Mouse (Mus musculus) lung, postnatal 25 days (tissue): Measurements from ENCODE around the gene Ccdc51.
A peak's percentile ranks its signal among the peaks of the same experiment; 100 is the strongest.

Source experiments
- DNase-seq: peaks from one replicate; pipeline ENCODE4 v3.0.0; 2022; ENCODE audit warnings: low spot score

The Ccdc51 gene

DNA sequence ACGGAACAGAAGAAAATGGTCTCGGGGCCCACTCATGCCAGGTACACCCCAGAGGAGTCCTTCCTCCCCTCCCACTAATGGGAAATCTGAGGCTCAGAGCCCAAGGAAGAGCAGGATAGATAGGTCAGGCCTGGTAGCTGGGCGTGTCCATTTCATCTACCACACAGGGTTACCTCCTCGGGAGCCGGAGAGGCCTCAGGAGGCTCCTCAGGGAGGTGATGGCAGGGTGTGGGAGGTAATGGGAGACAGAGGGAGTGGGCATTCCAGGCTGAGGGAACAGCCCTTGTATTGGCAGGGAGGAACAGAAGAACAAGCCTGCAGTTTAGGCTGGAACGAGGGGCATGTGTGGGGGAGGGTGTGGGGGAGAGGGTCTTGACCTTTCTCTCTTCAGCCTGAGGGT, 14.6 kb downstream of the Ccdc51 start:
- DNase-seq = peak; percentile 41

DNA sequence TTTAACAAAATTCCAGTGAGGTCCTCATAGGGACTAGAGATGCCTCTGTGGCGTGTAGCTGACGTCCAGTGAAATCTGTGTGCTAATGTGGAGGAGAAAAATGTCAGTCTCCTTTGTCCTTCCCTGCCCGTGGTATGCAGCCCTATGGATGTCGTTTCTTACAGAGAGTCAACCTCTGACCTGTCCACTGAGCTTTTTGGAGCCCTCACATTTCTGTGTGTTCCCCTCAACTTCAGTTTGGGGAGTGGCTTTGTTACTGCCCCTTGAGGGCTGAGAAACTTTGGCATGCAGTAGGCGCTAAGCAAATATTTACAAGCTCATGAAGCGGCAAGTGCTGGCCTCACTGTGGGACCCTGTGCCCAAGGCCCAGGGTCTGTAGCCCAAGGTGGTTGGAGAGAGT, 15.0 kb downstream of the Ccdc51 start:
- peak; percentile 67 for DNase-seq

DNA sequence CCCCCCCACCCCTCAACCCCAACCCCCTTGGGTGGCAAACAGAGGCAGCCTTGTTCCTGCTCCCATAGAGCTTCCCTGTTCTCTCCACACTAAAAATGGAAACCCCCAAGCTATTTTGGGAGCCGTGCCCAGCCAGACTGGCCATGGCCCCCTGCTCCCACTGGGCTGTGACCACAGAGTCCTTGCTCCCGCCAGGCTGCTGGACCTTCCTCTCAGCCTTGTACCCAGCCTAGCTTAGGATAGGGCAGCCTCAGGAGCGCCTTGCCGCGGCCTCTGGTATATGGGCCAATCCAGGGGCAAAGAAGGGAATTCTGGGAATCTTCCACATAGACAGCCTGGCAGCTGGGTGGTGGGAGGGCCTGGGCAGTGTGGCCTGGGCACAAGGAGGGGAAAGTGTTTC, 15.5 kb downstream of the Ccdc51 start:
- DNase-seq = no peak

- DNase-seq = no peak
Observed at GRCm38 (mm10) chr9:109098366-109098765, 16.1 kb downstream of the Ccdc51 start.

DNA sequence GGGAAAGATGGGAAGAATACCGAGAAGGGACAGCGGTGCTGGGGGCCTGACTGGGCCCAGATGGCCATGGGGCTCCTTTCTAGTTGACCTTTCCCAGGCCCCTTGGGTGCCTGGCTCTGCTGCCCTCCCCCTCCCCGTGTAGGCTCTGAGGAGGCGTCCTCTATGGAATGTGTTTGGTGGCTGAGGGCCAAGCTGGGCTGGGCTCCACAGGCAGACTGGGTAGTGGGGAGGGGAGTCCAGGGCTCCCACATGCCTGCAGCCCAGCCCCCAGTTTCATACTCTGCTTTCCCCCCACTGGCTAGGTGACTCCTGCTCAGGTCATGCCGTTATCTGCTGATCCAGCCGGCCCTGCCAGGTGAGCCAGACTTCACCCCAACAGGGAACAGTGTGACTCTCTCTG, 16.7 kb downstream of the Ccdc51 start:
- peak; percentile 73 for DNase-seq

GRCm38 (mm10) chr9:109100307-109100928, 18.1 kb downstream of the Ccdc51 start:
- DNase-seq = no peak

- no peak for DNase-seq
Observed at GRCm38 (mm10) chr9:109101933-109102445, 19.7 kb downstream of the Ccdc51 start.

GRCm38 (mm10) chr9:109102541-109102940, 20.2 kb downstream of the Ccdc51 start:
- no peak for DNase-seq

DNA sequence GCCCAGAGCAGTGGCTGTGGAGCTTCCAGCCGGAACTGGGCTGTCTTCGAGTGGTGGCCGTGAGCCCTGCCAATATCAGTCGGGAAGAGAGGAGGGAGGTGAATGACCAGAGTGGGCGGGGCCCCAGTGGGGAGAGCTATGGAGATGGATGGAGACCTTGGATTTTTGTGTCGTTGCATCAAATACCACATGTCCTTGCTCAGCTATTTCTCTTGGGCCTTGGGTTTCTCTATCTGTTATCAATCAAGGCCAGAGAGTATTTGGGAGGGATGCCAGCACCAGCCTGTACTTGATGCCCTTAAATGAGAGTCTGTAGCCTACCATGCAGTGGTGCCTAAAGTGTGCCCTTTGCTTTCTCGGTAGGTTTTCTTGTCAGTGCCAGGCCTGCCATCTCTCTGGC, 21.0 kb downstream of the Ccdc51 start:
- no peak for DNase-seq

GRCm38 (mm10) chr9:109104083-109104482, 21.8 kb downstream of the Ccdc51 start:
- DNase-seq = no peak

DNA sequence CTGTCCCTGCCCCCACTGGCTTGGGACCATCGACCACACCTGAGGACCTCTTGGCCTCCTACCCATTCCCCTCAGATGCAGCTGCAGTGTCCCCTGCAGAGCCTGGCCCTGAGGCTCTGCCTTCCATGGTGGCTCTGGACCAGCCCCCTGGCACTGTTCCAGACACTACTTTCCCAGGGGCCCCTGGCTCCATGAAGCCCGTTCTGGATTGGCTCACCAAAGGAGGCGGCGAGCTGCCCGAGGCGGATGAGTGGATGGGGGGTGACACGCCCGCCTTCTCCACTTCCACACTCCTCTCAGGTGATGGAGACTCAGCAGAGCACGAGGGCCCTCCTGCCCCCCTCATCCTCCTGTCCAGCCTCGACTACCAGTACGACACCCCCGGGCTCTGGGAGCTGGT, 22.7 kb downstream of the Ccdc51 start:
- DNase-seq = no peak

- DNase-seq = no peak
Observed at GRCm38 (mm10) chr9:109105648-109106047, 23.4 kb downstream of the Ccdc51 start.

- no peak for DNase-seq
Observed at GRCm38 (mm10) chr9:109107341-109107740, 25.0 kb downstream of the Ccdc51 start.

DNA sequence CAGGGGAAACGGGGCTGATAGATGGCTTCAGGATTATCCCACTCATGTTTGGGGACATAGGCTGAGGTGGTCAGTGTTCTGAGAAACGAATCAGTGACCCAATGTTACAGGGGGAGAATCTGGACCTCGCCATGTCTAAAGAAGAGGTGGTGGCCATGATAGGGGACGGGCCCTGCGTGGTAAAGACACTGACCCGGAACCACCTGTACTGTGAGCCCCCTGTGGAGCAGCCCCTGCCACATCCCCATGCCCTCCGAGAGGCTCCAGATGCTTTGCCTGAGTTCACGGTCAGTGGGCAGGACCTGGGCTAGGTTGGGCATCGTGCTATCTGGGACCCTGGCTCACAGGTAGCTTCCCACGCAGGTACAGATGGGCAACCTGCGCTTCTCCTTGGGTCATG, 27.9 kb downstream of the Ccdc51 start:
- no peak for DNase-seq

GRCm38 (mm10) chr9:109111101-109111500, 28.8 kb downstream of the Ccdc51 start:
- no peak for DNase-seq

DNA sequence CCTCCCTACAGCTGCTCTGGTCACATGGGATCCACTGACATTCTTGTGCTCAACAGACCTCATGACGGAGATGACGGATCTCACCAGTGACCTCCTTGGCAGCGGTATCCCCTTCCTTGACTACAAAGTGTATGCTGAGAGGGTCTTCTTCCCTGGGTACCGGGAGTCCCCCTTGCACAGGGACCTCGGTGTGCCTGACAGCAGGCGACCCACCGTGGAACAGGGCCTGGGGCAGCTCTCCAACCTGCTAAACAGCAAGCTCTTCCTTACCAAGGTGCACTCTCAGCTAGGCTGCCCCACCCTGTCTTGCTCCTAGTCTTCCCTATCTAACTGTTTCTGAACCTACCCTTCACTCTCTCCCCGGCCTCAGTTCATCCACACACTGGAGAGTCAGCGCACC, 29.3 kb downstream of the Ccdc51 start:
- DNase-seq = no peak

- DNase-seq = no peak
Observed at GRCm38 (mm10) chr9:109113331-109113730, 31.0 kb downstream of the Ccdc51 start.

GRCm38 (mm10) chr9:109114276-109114675, 32.0 kb downstream of the Ccdc51 start:
- no peak for DNase-seq

DNA sequence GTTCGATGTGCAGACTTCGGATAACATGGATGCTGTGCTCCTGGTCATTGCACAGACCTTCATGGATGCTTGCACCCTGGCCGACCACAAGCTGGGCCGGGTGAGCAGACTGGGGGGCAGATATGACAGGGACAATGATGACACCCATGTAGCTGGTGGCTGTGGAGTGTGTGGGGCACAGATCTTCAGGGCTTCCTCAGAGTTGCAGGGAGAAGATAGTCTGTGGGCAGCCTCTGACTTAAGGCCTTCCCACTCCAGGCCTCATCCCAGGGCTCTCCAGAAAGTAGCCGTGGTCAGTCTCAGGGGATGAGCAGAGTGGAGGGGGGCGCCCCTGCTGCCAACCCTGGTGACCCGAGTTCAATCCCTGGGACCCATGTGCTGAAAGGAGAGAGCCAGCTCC, 32.6 kb downstream of the Ccdc51 start:
- no peak for DNase-seq

- no peak for DNase-seq
Observed at GRCm38 (mm10) chr9:109116205-109116604, 33.9 kb downstream of the Ccdc51 start.

DNA sequence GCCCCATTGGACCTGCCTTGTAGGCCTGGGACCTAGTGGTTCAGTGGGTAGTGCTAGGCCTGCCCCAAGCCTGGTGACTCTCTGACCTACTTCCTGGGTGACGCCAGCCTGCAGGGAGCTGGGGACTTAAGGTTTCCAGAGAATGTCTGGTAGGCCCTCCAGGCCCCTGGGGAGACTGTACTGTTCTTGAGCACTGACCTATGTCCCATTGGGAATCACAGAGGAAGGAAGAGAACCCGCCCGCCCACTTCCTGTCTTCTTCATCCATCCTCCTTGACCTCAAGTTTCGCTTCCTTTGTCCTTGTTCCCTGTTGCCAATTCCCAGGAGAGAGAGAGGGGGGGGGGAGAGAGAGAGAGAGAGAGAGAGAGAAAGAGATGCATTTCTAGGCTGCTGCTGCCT, 35.8 kb downstream of the Ccdc51 start:
- peak; percentile 66 for DNase-seq

- DNase-seq = no peak
Observed at GRCm38 (mm10) chr9:109119571-109119970, 37.3 kb downstream of the Ccdc51 start.

- DNase-seq = no peak
Observed at GRCm38 (mm10) chr9:109120956-109121355, 38.7 kb downstream of the Ccdc51 start.

DNA sequence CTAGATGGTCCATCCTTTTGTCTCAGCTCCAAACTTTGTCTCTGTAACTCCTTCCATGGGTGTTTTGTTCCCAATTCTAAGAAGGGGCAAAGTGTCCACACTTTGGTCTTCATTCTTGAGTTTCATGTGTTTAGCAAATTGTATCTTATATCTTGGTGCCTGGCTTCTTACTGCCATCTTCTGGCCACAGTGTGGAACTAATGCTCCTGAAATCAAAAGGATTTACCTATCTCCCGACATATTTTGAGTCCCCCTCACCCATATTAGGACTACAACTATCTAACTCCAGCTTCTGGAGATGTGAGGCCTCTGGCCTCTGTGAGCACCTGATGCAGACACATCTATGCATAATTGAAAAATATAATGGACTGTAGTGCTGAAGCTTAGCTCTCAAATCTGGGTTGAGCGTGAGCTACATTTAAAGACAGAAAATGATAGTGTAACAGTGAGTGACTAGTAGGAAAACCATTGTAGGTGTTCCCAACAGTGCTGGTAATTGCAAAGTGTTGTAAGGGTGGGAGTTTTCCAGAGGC, 40.3 kb downstream of the Ccdc51 start:
- peak; percentile 48 for DNase-seq
